In genomic region chr2:167959384-167959911, GRCm38 (mm10) we compare ENCODE assay signal across 9 mouse cellular contexts. TPM values are rescaled to one million over a fixed set of nuclear protein-coding genes. Genes with fewer than 3 reads are reported as not detected.
DNase-seq lines count a peak whose midpoint lies in the region; ATAC-seq and TF ChIP-seq lines count a peak whose summit lies in the region.
"Had no signal": no experiment of that assay in that cellular context is flagged by ENCODE, and none has a peak within 500 bp of the region (broad histone marks: within the 10 kb centered on the region; RNA-seq: fewer than 3 reads in every experiment).

No protein-coding gene starts in this region.

- no peaks in the 10 kb centered on the region for H3K9me3 ChIP-seq in liver, embryonic 16.5 days (replicated peaks; ENCODE audit: control insufficient read depth, low read length)
- no peaks in the 10 kb centered on the region for H3K9me3 ChIP-seq in forebrain, embryonic 13.5 days (replicated peaks)
- H3K9me3 ChIP-seq: neural tube, embryonic 13.5 days had no signal

- DNase-seq in heart, adult 2 months: no peak
- no peak for DNase-seq in heart, adult 9 months (ENCODE audit: low spot score in 2 of 2)
- DNase-seq in thymus, postnatal 4 days: peak; percentile 46
- DNase-seq in thymus, postnatal 25 days: no peak
- DNase-seq in testis, postnatal 14 days (ENCODE audit: low spot score): no peak
- DNase-seq in right cerebral cortex, postnatal 14 days: no peak

- no peak for TF ChIP-seq POLR2A in heart, adult 2 months (IDR thresholded peaks at IDR 0.05; ENCODE audit: insufficient read depth, low read depth, low read length)

- H3K9ac ChIP-seq in heart, adult 2 months (ENCODE audit: low read depth, low read length): no peak overlapping the region
- no peak overlapping the region for H3K9ac ChIP-seq in liver, embryonic 16.5 days (ENCODE audit: low read depth, low read length)
- H3K9ac ChIP-seq in forebrain, embryonic 13.5 days: no peak overlapping the region

- peak overlapping the region; percentile 43 for H3K4me2 ChIP-seq in liver, embryonic 16.5 days (ENCODE audit: low read depth, low read length)
- H3K4me2 ChIP-seq in forebrain, embryonic 13.5 days: no peak overlapping the region
- H3K4me2 ChIP-seq: neural tube, embryonic 13.5 days had no signal

- no peak for TF ChIP-seq CTCF in heart, adult 2 months (IDR thresholded peaks at IDR 0.05)

- ATAC-seq in liver, embryonic 16.5 days (ENCODE audit: low read depth): peak; percentile 59
- ATAC-seq in forebrain, embryonic 13.5 days: no peak

- peak overlapping the region; percentile 77 for H3K27ac ChIP-seq in heart, adult 2 months
- H3K27ac ChIP-seq in liver, embryonic 16.5 days (ENCODE audit: low read length): peak overlapping the region; percentile 84
- no peak overlapping the region for H3K27ac ChIP-seq in forebrain, embryonic 13.5 days

- H3K79me2 ChIP-seq in heart, adult 2 months (replicated peaks; ENCODE audit: control insufficient read depth, insufficient read depth, low read length): peaks cover 2% of the 10 kb centered on the region; the same call in 1 of the 2 replicates

- no peaks in the 10 kb centered on the region for H3K27me3 ChIP-seq in heart, adult 2 months (ENCODE audit: control insufficient read depth, insufficient read depth, low read length)
- H3K27me3 ChIP-seq in liver, embryonic 16.5 days (ENCODE audit: control insufficient read depth, insufficient read depth, low read depth, low read length): no peaks in the 10 kb centered on the region
- no peaks in the 10 kb centered on the region for H3K27me3 ChIP-seq in forebrain, embryonic 13.5 days
- H3K27me3 ChIP-seq: neural tube, embryonic 13.5 days had no signal

- 39% methylated on average over 4 of the region's 4 CpGs for WGBS in heart, adult 2 months
- WGBS in liver, embryonic 16.5 days (ENCODE audit: insufficient replicate concordance): 37% methylated on average over 4 of the region's 4 CpGs
- WGBS in forebrain, embryonic 13.5 days: 81% methylated on average over 4 of the region's 4 CpGs

- no peak for TF ChIP-seq EP300 in heart, adult 2 months (IDR thresholded peaks at IDR 0.05; ENCODE audit: insufficient read depth, low read depth, low read length)

- no peak overlapping the region for H3K4me3 ChIP-seq in heart, adult 2 months
- H3K4me3 ChIP-seq in liver, embryonic 16.5 days (ENCODE audit: low read depth, low read length): no peak overlapping the region
- H3K4me3 ChIP-seq in forebrain, embryonic 13.5 days: no peak overlapping the region
- H3K4me3 ChIP-seq: neural tube, embryonic 13.5 days had no signal

- intact Hi-C loops in heart, adult 2 months (cut with DNase I): no loop called here

- H3K36me3 ChIP-seq in heart, adult 2 months (ENCODE audit: control insufficient read depth, insufficient read depth, low read length): peaks cover 10% of the 10 kb centered on the region; the same call in 1 of the 2 replicates
- H3K36me3 ChIP-seq in liver, embryonic 16.5 days (ENCODE audit: control insufficient read depth, insufficient read depth): no peaks in the 10 kb centered on the region
- peaks cover 21% of the 10 kb centered on the region for H3K36me3 ChIP-seq in forebrain, embryonic 13.5 days (ENCODE audit: poor library complexity, severe bottlenecking)

- peaks cover 26% of the 10 kb centered on the region for H3K4me1 ChIP-seq in heart, adult 2 months (ENCODE audit: control insufficient read depth, insufficient read depth, low read length)
- peaks cover 26% of the 10 kb centered on the region for H3K4me1 ChIP-seq in liver, embryonic 16.5 days (ENCODE audit: control insufficient read depth, low read depth, low read length)
- peaks cover 24% of the 10 kb centered on the region for H3K4me1 ChIP-seq in forebrain, embryonic 13.5 days

RNA-seq across cellular contexts. Expression of gene Ptpn1, which starts 27.6 kb away (rescaled TPM):
- 10 to 100 TPM; 21.4 to 23.2 TPM for total RNA-seq in heart, adult 2 months (2021)
- 15.7 and 17.6 TPM in 2 replicates for polyA plus RNA-seq in heart, adult 2 months (2012; rRNA removed)
- polyA plus RNA-seq in liver, embryonic 16.5 days (2015; fragmentation: Nextera tagmentation; extraction: Ambion mirVana): 22.0 and 22.4 TPM in 2 replicates
- 94.4 and 104 TPM in 2 replicates for polyA plus RNA-seq in forebrain, embryonic 13.5 days (2015; fragmentation: Nextera tagmentation; extraction: Ambion mirVana)

RNA-seq across cellular contexts. Expression of gene Ripor3, which starts 51.0 kb away (rescaled TPM):
- under 1 TPM; 0.21 to 0.36 TPM for total RNA-seq in heart, adult 2 months (2021)
- 0.79 and 1.5 TPM in 2 replicates for polyA plus RNA-seq in heart, adult 2 months (2012; rRNA removed)
- 0.81 and 1.2 TPM in 2 replicates for polyA plus RNA-seq in liver, embryonic 16.5 days (2015; fragmentation: Nextera tagmentation; extraction: Ambion mirVana)
- polyA plus RNA-seq in forebrain, embryonic 13.5 days (2015; fragmentation: Nextera tagmentation; extraction: Ambion mirVana): 0.19 TPM in 2 replicates
